Mouse (Mus musculus): Measurements from ENCODE around the gene Commd6.
A peak's percentile ranks its signal among the peaks of the same experiment; 100 is the strongest.

Gene Commd6

DNA sequence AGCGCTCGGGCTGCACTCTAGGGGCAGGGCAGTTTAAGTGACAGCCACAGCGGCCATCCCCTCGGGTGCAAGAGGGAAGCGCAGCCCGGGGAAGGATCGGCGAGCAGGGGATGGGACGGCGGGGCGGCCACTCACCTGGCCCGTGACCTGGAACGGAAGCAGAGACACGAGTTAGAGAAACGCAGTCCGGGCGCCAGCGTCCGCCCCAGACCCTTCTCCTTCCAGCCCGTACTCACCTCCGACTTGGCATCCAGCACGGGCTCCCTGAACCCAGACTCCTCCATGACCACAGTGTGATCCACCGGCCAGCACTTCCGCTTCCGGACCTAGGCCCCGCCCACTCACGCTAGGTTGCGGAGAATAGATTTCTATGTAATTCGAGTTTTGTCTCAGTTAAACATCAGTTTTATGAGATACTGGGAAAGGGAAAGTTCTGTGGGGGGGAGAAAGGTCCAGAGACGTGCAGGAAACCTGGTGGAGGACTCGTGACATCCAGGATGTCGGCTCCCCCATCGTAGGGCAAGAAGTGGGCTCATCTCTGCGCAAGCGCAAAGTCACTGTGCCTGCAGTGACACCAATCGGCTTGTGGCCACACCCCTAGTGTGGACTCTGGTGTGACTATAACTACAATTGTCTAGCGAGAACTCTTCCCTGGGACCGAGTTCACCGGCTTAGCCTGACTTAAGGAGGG is at the start of gene Commd6:
Gene Commd6 (minus strand): TSS at position 534 of the 691 bp plus-strand sequence.
- DNase-seq: peak; percentile 90

DNA sequence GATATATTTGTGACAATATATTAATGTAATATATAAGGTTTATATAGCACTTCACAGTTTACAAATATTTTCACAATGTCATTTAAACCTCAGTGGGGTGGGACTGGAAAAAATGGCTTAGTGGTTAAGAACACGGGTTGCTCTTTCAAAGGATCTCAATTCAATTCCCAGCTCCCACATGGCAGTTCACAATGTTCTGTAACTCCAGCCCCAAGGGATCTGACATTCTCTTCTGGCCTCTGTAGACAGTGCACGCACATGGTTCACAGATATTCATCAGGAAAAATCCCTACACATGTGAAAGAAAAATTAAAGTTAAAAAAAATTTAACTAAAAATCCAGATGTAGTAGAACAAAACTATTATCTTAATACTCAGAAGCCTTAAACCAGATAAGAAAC is 47.9 kb upstream of the Commd6 start:
- no peak for DNase-seq

DNA sequence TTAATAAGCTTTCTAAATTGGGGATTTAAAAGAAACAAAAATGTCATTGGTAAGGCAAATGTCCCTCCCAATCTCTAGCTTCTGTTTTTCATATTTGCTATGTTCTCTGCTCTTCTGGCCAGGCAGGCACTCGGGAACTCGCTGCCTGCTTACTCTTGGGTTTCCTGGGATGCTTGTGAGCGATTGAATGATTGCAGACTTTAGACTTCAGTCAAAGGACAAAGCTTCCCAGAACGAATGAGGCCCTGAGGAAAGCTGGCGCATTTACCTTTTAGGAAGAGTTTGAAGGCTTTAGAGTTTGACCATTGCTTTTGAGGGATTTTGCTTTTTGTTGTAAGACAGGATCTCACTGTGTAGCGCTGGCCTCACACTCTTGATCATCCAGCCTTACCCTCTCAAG is 47.2 kb upstream of the Commd6 start:
- DNase-seq: no peak

DNA sequence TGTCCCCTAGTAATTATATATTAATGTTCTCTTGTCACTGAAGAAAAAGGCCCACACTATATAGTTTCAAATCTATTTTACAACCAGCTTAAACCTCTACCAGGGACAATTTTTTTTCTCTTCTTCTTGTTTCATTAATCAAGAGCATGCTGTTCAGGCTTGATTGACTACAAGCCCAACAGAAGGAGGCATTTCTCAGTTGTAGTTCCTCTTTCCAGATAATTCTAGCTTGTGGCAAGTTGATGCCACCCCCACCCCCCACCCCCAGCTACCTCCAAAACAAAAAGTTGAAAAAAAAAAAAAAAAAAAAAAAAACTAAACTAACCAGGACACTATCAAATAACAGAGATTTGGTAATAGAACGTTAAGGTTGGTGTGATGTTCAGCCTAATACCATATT is 31.7 kb upstream of the Commd6 start:
- no peak for DNase-seq

DNA sequence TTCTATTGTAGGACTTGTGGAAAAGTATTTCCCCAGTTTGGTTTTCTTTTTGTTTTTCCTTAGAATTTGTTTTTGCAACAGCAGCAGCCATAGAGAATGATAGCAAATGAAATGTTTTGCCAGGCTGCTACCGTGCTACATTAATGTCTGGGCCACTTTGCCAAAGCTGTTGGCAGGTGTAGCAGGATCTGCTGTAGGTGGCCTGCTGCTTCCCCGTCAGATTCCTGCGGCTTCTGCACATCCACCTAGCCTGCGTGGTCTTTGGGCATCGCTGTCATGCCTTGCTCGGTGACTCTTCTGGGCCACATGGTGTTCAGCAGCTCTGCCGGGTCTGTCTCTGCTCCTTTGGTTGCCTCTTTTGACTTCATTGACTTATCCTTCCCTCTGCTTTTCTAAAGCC is 28.1 kb upstream of the Commd6 start:
- no peak for DNase-seq

DNA sequence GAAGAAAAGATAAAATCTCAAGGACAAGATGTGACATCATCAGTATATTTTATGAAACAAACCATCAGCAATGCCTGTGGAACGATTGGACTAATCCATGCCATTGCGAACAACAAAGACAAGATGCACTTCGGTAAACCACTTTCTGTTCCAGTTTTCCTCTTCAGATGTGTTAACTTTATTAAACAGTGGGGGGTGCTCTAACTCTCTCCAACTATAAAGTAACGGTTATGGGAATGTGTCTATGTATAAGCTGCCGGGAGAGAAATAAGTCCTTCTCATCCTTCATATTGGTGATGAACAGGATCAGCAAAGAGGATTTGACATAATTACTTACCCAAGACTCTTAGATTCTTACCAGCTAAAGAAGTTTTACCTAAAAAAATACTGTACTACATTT is 26.1 kb upstream of the Commd6 start:
- no peak for DNase-seq

DNA sequence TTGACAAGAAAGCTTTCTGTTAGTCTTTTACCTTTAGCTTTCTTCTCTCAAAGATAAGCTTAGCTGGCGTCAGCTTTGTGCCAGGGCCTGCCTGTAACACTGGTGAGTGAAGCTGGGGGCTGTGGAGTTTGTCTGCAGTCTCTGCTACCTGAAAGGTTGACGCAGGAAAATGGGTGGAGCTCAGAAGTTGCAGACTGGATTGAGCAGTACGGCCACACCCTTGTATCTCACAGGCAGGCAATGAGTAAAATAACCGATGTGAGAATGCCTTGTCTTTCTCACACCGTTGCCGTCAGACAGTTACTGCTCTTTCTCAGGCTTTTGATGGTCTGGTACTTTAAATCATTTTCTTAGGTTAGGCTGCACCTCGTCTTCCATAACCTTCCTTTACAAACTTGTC is 25.6 kb upstream of the Commd6 start:
- DNase-seq: no peak

DNA sequence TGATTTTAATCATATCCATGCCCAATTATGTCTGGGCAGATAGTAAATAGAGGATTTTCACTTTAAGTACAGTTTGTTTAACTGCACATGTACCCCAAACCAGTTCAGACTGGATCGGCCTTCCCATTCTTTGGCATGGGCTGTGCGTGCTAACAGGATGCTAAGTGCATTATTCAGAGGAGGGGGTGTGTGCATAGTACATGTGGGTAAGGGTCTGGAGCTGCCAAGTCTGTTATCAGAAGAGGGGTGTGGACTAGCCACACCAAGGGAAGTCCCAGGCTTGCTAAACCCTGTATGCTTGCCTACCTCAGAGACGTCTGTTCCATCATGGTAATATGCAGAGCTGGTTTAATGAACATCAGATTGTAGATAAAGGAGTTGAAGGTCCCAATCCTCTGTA is 23.8 kb upstream of the Commd6 start:
- no peak for DNase-seq

DNA sequence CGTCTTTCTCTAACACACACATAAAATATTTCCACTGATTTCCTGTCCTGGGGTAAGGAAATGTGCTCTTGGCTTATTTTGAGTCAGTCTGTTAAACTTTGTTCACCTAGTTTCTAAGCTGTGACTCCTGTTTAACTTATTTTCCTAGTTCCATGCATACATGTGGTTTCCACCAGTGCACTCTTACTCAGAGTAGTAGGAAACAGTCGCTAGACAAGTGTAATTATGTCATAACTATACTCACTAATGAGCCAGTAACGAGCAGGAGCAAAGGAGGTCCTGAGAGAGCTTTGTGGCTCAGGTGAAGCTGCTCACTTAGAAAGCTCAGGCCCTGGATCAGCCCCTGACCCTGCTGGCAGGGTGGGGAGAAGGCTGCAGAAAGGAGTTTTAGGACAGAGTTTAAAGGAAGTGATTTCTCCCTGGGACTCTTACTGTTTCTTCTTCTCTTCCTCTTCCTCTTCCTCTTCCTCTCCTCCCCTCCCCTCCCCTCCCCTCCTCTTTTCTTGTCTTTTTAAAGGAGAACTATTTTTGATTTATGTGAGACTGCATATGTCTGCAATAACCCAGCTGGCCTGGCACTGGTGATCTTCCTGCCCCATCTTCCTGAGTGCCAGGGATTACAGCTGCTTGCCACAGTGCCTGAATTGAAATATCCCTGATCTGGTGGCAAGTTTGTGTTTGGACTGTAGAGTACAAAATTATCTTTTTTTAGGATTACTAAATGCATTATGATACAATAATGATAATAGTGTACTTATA is 21.3 kb upstream of the Commd6 start:
- no peak for DNase-seq

DNA sequence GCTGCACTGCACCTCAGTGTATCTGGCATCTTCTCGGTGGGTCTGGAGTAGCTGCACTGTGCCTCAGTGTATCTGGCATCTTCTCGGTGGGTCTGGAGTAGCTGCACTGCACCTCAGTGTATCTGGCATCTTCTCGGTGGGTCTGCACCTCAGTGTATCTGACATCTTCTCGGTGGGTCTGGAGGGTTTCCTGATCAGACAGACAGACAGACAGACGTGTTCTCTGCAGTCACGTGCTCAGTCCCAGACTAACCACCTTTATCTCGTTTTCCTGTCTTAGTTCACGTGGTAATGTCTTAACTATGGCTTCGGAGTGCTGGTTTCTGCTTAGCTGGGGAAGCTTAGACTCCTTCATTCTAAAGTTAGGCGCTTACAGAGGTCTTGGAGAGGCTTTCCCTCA is 15.8 kb upstream of the Commd6 start:
- DNase-seq: no peak

DNA sequence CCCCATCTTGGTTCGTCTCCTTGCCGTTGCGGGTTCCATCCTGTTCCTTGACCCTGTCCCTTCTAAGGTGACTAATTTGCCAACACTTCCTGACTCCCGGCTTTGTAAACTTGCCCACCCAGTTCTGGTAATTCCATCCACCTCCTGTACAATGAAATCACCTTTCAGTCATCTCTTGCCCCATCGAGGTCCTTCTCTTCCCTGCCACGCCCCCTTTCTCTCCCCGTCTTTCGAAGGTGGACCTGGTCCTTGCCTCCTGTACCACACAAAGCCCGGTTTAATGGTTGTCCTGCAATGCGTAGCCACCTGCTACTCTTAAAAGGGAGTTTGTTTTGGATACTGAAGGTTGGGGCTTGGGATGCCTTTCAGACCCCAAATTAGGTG is 14.0 kb upstream of the Commd6 start:
- DNase-seq: no peak

DNA sequence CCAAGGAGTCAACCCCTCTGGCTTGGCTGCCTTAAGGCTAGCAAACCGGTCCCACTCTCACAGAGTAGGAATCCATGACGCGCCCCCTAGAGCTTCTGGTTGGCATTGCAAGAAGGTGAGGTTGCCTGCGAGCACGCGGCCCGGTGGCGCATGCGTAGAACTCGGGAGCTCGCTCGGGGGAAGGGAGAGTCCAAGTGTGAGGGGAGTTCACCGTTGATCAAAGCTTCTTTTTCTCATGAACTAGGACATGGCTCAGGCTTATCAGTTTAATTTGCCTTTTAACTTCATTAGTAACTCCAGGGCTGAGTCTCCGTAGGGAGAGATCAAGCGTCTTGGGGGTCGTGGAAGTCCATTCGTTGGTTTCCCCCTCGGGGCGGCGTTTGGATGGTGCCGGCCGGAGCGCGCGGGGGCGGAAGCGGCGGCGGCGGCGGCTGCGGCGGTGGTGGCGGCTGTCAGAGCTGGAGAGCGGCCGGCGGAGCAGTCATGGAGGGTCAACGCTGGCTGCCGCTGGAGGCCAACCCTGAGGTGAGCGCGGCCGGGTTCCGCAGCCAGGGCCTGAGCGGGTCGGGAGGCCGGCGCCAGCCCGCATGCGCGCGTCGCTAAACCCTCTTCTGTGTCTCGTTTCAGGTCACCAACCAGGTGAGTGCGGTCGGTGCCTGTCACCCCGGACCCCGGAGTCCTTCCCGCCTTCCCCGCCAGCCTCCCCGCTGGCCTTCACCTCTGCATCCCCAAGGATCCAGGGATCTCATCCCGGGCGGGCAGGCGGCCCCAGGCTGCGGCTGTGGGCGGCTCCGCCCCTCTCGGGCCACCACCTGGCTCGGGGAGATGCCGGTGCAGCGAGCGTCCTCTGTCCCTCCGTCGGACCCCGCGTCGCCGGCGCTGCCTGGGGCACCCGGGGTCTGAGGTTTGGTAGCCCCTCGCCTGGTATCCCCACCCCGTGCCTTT is 13.4 kb upstream of the Commd6 start, which contains the start of gene Uchl3:
Gene Uchl3 (plus strand): TSS at position 387 of the 945 bp plus-strand sequence.
- peak; percentile 97 for DNase-seq

DNA sequence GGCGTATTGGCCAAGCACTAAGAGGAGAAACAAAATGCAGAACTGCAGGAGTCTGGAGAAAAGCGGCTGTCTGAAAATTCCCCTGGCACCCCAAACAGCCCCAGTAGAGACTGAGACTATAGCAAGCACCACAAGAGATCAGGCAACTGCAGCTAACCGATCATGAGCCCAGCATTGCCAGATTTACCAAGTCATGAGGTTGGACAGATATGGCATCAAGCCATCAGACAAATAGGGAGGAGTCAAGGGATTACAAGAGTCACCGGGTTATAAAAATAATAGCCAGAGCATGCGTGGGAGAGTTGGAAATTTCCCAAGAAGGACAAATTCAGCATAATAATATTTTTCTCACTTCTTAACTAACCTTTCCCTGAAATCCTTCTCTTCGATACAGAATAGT is 12.1 kb upstream of the Commd6 start:
- DNase-seq: no peak

DNA sequence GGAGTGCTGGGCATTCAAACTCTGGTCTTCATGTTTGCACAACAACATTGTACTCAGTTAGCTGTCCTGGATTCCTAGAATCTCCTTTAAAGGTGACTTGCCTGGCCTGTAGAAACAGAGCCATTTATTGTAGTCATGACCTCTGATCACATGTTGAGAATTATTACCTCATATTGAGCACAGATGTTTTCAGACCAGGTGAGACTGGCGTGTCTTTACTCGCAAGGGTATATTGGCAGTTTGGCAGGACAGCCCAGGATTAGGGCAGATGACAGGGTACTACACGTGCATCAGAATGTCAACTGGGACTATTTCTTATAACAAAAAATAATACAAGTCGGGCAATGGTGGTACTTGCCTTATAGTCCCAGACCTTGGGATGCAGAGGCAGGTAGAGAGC is 10.1 kb upstream of the Commd6 start:
- DNase-seq: no peak

DNA sequence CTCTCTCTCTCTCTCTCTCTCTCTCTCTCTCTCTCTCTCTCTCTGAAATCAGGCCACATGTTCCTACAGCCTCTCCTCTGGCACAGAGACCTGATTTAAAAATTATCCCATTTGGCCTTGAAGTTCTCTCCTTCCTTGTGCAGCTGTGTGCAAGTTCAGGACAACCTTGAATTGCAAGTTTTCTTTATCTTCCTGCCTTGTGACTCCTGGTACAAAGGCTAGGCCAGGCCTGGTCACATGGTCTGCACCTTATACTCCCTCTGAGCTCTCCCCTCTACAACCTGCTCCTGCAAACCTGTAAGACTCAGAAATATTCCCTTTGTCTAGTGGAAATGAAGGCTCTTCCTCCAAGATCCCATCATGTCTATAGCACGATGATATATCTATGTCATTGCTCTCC is 4.5 kb upstream of the Commd6 start:
- DNase-seq: no peak

DNA sequence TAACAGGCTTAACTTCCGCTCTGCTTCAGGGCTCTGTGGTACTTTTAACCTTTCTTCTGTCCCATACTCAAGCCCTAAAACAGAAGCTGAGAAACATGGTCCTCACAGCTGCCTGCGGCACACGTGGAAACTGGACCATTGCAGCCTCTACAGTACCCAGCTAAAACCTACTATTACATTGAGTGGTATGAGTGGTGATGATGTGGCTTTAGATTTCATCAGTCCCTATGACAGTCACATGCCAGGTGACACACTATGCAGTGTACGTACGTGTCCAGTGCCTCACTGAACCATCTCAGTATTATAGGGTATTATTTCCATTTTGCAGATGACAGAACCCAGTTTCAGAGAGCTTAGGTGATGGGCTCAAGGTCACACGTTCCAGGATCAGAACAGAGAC is 3.1 kb downstream of the Commd6 start:
- no peak for DNase-seq

DNA sequence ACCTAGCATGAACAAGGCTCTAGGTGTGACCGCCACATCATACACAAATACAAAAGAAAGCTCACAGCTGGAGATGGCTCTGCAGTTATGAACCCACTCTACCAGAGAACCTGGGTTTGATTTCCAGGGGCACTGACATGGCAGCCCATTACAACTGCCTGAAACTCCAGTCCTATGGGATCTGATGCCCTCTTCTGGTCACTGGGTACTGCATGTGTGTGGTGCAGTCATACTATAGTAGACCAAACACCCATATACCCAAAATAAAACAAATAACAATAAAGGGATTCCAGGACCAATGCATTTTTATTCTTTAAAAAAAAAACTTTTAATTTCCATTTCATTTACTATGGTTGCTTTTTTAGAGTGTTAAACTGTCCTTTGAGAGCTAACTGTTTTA is 4.7 kb downstream of the Commd6 start:
- no peak for DNase-seq

DNA sequence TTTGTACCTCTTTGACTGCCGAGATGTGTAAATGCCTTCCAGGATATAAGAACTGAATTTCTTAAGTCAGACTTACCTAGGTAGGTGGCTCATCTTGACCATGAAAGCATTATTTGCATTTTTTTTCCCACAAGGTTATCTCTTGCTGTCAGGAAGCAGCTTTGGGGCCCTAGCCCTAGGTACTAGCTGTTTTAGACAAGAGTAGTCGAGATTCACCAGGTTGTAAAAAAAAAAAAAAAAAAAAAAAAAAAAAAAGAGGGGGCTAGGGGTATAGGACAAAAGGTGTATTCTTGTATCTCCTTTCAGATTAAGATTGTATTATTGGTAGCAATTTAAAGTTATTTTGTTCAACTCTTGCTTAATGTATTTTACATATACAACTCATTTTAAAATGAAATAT is 9.9 kb downstream of the Commd6 start:
- no peak for DNase-seq

DNA sequence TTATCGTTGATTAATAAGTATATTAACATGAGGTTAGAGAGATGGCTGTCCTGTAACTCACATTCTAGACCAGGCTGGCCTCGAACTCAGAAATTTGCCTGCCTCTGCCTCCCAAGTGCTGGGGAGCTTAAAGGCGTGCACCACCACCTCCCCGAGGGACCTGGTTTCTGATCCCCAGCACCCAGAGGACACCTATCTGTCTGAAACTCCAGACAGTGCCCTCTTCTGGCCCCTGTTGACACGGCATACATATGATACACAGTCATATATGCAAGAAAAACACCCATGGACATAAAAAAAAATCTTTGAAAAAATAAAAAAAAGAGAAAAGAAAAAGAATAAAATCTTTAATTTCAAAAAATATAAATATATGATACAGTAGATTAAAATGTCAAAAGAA is 22.8 kb downstream of the Commd6 start:
- no peak for DNase-seq

DNA sequence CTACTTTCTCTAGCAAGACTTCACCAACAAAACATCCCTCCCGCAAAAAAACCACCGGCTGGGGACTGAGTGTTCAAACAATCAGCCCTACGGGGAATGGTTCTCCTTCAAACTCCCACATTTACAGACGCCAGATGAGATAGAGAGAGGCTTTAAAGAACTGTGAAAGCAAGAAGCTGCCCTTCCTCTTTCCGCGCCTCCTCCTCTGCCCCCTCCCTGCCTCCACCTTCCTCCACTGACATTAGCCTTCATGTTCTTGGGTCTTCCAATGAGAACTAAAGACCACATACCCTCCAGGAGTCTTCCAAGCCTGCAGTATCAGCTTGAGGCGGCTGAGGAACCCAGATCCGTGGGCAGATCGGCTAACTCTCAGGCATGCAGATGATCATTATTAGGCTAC is 24.3 kb downstream of the Commd6 start:
- no peak for DNase-seq

DNA sequence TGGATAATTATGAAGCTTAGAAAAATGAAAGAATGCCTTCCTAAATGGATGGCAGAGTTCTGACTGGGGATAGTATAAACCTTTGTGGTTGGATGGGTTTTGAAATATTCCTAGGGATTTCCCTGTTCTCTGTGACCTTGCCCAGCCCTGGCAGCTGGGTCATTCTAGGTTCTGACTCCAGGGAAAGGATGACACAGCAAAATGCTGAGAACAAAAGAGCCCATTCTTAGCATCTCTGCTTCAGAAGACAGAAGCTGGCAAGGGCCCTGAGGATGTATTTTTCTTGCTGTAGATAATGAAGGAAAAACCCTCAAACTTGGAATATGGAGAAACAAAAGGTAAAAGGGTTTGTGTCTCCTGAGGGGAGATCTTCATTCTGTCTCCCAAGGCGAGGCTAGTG is 27.3 kb downstream of the Commd6 start:
- no peak for DNase-seq

DNA sequence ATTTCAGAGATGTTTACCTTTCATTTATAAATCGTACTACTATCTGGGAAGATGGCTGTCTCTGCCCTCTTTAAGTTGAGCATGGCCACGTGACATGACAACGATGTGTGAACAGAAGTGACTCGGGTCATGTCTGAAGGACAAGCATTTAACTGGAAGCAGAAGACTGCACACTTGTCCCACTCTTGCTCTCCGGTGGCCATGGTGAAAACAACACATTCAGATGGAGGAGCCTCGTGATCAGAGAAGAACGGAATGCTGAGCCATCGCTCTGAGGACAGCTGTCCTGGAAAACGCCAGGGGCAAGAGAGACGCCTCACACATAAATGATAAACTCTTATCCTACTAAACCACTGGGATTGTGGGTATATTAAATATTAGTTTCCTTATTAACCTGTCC is 29.8 kb downstream of the Commd6 start:
- no peak for DNase-seq

DNA sequence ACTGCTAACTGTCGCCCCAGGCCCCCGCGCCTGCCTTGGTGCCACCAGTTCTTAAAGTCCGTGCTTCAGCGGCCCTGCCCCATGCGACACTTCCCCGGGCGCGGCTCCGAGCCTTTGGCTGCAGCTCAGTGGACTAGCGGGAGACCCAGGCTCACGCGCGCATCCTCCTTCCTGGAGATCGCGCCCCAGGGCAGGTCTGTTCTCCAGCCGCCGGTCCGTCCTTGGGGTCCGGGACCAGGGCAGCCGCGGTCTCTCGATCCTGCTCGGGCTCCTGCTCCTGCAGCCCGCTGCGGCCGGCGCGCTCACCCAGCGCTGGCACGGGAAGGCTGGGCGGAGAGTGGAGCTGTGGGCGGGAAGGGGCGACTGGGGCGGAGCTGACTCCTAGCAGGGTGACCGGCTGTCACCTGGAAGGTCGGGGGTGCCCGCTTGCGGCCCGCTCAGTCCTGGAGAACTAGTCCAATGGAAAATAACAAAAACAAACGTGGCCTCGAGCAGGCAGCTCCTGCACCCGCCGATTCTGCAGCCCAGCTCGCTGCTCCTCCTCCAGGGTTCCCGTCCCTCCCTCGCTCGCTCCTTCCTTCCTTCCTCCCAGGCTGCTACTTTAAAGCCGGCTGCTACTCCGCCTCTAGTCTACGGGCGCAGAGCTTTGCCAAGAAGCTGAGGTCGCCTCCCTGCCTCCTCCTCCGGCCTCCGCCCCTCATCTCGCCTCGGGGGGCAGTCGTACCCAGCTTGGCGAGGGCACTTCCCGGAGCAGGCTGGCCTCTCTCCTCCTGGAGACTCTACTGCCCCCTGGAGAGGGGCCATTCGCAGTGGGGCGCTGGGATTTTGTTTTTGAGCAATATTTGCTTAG is 31.7 kb downstream of the Commd6 start, which contains the start of gene Tbc1d4:
Gene Tbc1d4 (minus strand): TSS at position 673 of the 850 bp plus-strand sequence.
- DNase-seq: peak; percentile 64
